Mouse (Mus musculus) liver, embryonic 14 days (tissue): Measurements from ENCODE around the gene Snta1. TPM values are rescaled to one million over a fixed set of nuclear protein-coding genes. Genes with fewer than 3 reads are reported as not detected.

Source experiments
- polyA plus RNA-seq: library from polyadenylated mRNA; depleted of rRNA; stranded (reverse); fragments of >200 nt; gene quantifications from 2 replicates; pipeline ENCODE4 v1.2.3, GENCODE M21; 2012; rRNA removed

Gene Snta1
- polyA plus RNA-seq = 1.5 TPM in 2 replicates

DNA sequence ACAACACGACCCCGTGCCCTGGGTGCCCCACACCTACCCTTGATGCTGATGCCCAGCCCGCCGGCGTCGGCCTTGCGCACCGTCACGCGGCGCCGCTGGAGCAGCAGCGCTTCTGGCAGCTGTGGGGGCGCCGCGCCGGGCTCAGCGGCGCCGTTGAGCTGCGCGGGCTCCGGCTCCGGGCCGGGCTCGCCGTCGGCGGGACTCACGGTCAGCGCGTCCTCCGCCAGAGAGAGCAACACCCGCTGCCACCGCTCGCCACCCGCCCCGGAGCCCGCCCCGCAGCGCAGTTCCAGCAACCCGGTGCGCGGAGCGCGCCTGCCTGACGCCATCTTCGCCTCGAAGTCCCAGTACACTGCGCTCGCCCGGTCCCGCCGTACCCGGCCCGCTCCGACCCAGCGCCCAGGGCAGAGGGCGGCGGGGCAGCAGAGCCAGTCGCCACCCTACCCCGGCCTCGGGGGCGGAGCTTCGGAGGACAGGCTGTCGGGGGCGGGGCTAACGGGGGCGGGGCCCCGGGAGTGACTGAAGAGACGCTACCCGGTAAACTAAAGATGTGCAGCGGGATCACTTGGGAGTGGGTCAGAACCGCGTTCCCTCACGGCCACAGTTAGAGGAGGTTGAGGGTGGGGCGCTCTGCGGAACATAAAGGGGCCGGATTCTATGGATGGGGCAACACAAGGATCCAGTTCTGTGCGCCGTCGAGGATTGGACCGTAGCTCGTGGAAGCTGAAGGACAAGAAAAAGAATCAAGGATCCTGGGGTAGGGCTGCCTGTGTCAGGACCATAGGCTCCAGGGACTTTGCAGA lies at the start of gene Snta1:
Snta1 (minus strand) TSS at position 457 of the 803 bp plus-strand sequence.

DNA sequence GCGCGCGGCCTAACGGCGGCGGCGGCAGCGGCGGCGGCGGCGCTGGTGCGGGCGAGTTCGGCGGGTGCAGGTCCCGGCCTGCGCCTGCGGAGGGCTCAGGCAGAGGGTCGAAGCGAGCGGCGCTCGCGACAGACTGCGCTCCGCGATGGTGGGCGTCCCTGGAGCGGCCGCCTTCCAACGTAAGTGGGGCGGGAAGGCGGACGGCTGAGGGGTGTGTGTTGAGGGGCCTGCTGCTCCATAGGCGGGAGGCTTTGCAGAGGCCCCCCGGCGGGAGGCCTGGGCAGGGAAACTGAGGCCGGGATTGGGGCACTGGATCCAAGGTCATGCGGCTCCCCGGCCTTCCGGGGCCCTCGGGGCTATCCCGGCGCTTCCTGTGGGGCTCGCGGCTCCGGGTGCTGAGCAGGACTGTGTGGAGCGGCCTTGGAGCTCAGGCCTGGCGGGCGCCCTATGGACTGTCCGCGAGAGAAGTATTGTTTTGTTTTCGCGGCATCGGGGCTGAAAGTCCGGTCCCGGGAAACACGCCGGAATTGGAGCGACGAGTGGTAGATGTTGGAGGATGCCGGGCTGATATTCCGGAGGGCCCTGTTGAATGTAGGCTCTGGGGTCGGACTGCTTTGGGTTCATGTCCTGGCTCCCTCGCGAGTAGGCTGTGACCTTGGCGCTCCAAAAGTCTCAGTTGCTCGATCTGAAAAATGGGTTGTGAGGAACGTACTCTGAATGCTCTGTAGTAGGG lies 28.7 kb upstream of the Snta1 start, which contains the start of gene Cbfa2t2:
Cbfa2t2 (plus strand) TSS at position 24 of the 733 bp plus-strand sequence.

GRCm38 (mm10) chr2:154372842-154373500 lies 34.9 kb downstream of the Snta1 start, which contains the start of gene Cdk5rap1:
Gene Cdk5rap1, minus strand, starts transcription at chr2:154373010.

Other genes starting within 250 kb of the Snta1 start
- not detected in 2 replicates for gene Bpifa5, start 245.5 kb downstream of the Snta1 start, polyA plus RNA-seq
- 0.22 and 0.23 TPM in 2 replicates for gene Bpifb1, start 217.3 kb downstream of the Snta1 start, polyA plus RNA-seq
- gene Bpifb5, start 184.4 kb downstream of the Snta1 start, polyA plus RNA-seq = not detected in 2 replicates
- gene Bpifb9a, start 150.2 kb downstream of the Snta1 start, polyA plus RNA-seq = not detected in 2 replicates
- gene Bpifb9b, start 100.9 kb downstream of the Snta1 start, polyA plus RNA-seq = not detected in 2 replicates
- 7.7 and 12.4 TPM in 2 replicates for gene Cdk5rap1, start 35.1 kb downstream of the Snta1 start, polyA plus RNA-seq
- 3.8 and 4.3 TPM in 2 replicates for gene Cbfa2t2, start 28.4 kb upstream of the Snta1 start, polyA plus RNA-seq
- gene 1700003F12Rik, start 139.0 kb upstream of the Snta1 start, polyA plus RNA-seq = 0.90 and 1.3 TPM in 2 replicates
- gene Actl10, start 143.7 kb upstream of the Snta1 start, polyA plus RNA-seq = not detected in 2 replicates
- gene Necab3, start 150.8 kb upstream of the Snta1 start, polyA plus RNA-seq = 0.60 and 1.1 TPM in 2 replicates
- 24.1 and 24.4 TPM in 2 replicates for gene E2f1, start 161.8 kb upstream of the Snta1 start, polyA plus RNA-seq
- 16.6 and 18.4 TPM in 2 replicates for gene Pxmp4, start 195.6 kb upstream of the Snta1 start, polyA plus RNA-seq
- 3.3 and 3.6 TPM in 2 replicates for gene Zfp341, start 205.2 kb upstream of the Snta1 start, polyA plus RNA-seq
- 0.18 and 0.36 TPM in 2 replicates for gene 4930519P11Rik, start 205.3 kb upstream of the Snta1 start, polyA plus RNA-seq
- 82.8 and 96.6 TPM in 2 replicates for gene Chmp4b, start 243.6 kb upstream of the Snta1 start, polyA plus RNA-seq